ENCODE assay signal across 9 mouse cellular contexts in genomic region chr11:79803006-79803405, GRCm38 (mm10).
DNase-seq lines count a peak whose midpoint lies in the region; ATAC-seq and TF ChIP-seq lines count a peak whose summit lies in the region.
"Had no signal": no experiment of that assay in that cellular context is flagged by ENCODE, and none has a peak within 500 bp of the region (broad histone marks: within the 10 kb centered on the region; RNA-seq: fewer than 3 reads in every experiment).

No protein-coding gene starts in this region.

- no peak for ATAC-seq in forebrain, postnatal 0 days
- no peak for ATAC-seq in forebrain, embryonic 11.5 days (replicated peaks; ENCODE audit: low FRiP score)
- peak; percentile 4; the same call in 1 of the 2 replicates for ATAC-seq in kidney, embryonic 14.5 days (ENCODE audit: low FRiP score, low TSS enrichment)
- ATAC-seq in frontal cortex, adult (ENCODE audit: low TSS enrichment), result no peak

- DNase-seq in forebrain, postnatal 0 days, result peak; percentile 18
- no peak for DNase-seq in forebrain, embryonic 11.5 days (ENCODE audit: low spot score)
- DNase-seq in urinary bladder, postnatal 14 days (ENCODE audit: low spot score), result peak; percentile 80
- DNase-seq in urinary bladder, postnatal 10 days (ENCODE audit: low spot score), result no peak
- peak; percentile 78 for DNase-seq in skeletal muscle tissue, adult 2 months (ENCODE audit: low read depth, low spot score)
- no peak for DNase-seq in spleen, postnatal 10 days (ENCODE audit: low spot score in 2 of 2)

- no peak overlapping the region for H3K27ac ChIP-seq in forebrain, postnatal 0 days (ENCODE audit: low read depth, low read length)
- no peak overlapping the region for H3K27ac ChIP-seq in forebrain, embryonic 11.5 days (ENCODE audit: low read depth, low read length)
- 0 out of 2 replicates have a peak overlapping the region, but pooled peaks have one; percentile 8 for H3K27ac ChIP-seq in kidney, embryonic 14.5 days (ENCODE audit: low read depth, low read length)

- H3K4me3 ChIP-seq in forebrain, postnatal 0 days (ENCODE audit: low read depth, low read length), result no peak overlapping the region
- H3K4me3 ChIP-seq in forebrain, embryonic 11.5 days (ENCODE audit: low read depth, low read length), result no peak overlapping the region
- H3K4me3 ChIP-seq in kidney, embryonic 14.5 days (ENCODE audit: low read length), result no peak overlapping the region

- H3K36me3 ChIP-seq in forebrain, postnatal 0 days (ENCODE audit: insufficient read depth), result no peaks in the 10 kb centered on the region
- no peaks in the 10 kb centered on the region for H3K36me3 ChIP-seq in forebrain, embryonic 11.5 days (ENCODE audit: control insufficient read depth, insufficient read depth, low read length)
- H3K36me3 ChIP-seq in kidney, embryonic 14.5 days (ENCODE audit: control insufficient read depth, insufficient read depth, low read length), result no peaks in the 10 kb centered on the region

- H3K9me3 ChIP-seq in forebrain, postnatal 0 days (ENCODE audit: low read length), result no peaks in the 10 kb centered on the region
- H3K9me3 ChIP-seq in forebrain, embryonic 11.5 days (ENCODE audit: control insufficient read depth, low read length), result no peaks in the 10 kb centered on the region
- H3K9me3 ChIP-seq in kidney, embryonic 14.5 days (ENCODE audit: control insufficient read depth, low read length), result 0 out of 2 replicates have a peak, but pooled peaks cover 7% of the 10 kb centered on the region

- no peak overlapping the region for H3K4me2 ChIP-seq in forebrain, postnatal 0 days (ENCODE audit: low read depth)
- H3K4me2 ChIP-seq in forebrain, embryonic 11.5 days (ENCODE audit: low read depth, low read length, severe bottlenecking), result no peak overlapping the region
- H3K4me2 ChIP-seq in kidney, embryonic 14.5 days (replicated peaks; ENCODE audit: low read depth, low read length), result no peak overlapping the region

- no peaks in the 10 kb centered on the region for H3K27me3 ChIP-seq in forebrain, postnatal 0 days (ENCODE audit: insufficient read depth, low read length)
- H3K27me3 ChIP-seq in forebrain, embryonic 11.5 days (ENCODE audit: control insufficient read depth, insufficient read depth, low read length), result no peaks in the 10 kb centered on the region
- no peaks in the 10 kb centered on the region for H3K27me3 ChIP-seq in kidney, embryonic 14.5 days (ENCODE audit: control insufficient read depth, insufficient read depth, low read length)
- H3K27me3 ChIP-seq: CH12.LX had no signal

- TF ChIP-seq CTCF in forebrain, postnatal 0 days (IDR thresholded peaks at IDR 0.05; ENCODE audit: low read depth), result no peak

- WGBS in forebrain, postnatal 0 days, result 69% methylated on average over 5 of the region's 5 CpGs
- WGBS in forebrain, embryonic 11.5 days, result 89% methylated on average over 5 of the region's 5 CpGs
- 47% methylated on average over 5 of the region's 5 CpGs for WGBS in kidney, embryonic 14.5 days

- peaks cover 4% of the 10 kb centered on the region; the same call in 1 of the 2 replicates for H3K4me1 ChIP-seq in forebrain, postnatal 0 days (ENCODE audit: insufficient read depth)
- H3K4me1 ChIP-seq in forebrain, embryonic 11.5 days (replicated peaks; ENCODE audit: control insufficient read depth, insufficient read depth, low read length), result peaks cover 5% of the 10 kb centered on the region; the same call in 1 of the 2 replicates
- peaks cover 14% of the 10 kb centered on the region for H3K4me1 ChIP-seq in kidney, embryonic 14.5 days (ENCODE audit: control insufficient read depth, insufficient read depth, low read length)

- no peak overlapping the region for H3K9ac ChIP-seq in forebrain, postnatal 0 days
- no peak overlapping the region for H3K9ac ChIP-seq in forebrain, embryonic 11.5 days (ENCODE audit: low read length)
- H3K9ac ChIP-seq in kidney, embryonic 14.5 days (ENCODE audit: low read depth, low read length), result no peak overlapping the region

Comparison
In these comparisons a context has a peak if more than half of its experiments do, and no peak if none do; other contexts are left out.
1. DNase-seq: peak in forebrain, postnatal 0 days (single experiment), urinary bladder, postnatal 14 days (single experiment) and skeletal muscle tissue, adult 2 months (single experiment); none in forebrain, embryonic 11.5 days (single experiment), urinary bladder, postnatal 10 days (single experiment) and spleen, postnatal 10 days (0 of 2).